Mouse (Mus musculus): ENCODE results near the gene Nsun4.

- TF ChIP-seq GATA1 (IDR thresholded peaks at IDR 0.05; ENCODE audit: borderline replicate concordance, low read length) (no peak), FLI1 (IDR thresholded peaks at IDR 0.05; ENCODE audit: low read length) (no peak)
These were observed 11.5 kb downstream of the Nsun4 start for GRCm38 (mm10) chr4:116042186-116042585.
